Mouse (Mus musculus) liver, adult (tissue): Measurements from ENCODE around the gene Cpped1.

Experiments used
- GATA4 ChIP-seq: IDR thresholded peaks from 2 replicates; pipeline ENCODE4 v1.6.1; 2014; ENCODE audit warnings: mild to moderate bottlenecking, low read length; ENCODE audit not compliant: insufficient replicate concordance

Gene Cpped1

DNA sequence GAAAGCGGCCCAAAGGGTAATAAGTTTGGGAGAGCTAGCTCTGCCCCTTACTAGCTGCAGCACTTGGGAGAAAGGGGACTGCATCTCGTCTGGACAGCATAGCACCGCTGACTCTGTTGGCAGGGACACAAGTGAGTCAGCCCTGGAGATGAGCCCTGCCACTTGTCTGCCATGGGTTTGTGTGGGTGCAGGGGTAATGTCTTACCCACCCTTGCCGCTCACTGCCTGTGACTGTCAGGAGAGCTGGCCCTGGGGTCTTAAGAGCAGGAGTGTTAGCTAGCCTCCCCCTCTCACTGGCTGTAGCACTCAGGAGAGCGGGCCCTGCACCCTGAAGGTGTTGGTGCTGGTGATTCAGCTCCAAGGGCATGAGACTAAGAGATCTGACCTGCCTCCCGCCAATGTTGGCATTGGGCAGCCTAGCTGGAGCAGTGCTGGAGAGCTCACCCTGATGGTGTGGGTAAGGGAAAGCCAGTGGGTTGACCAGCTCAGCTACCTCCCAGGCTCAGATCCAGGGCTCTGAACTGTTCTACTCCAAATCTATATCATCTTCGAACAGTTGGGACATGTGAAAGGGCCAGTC is 107.2 kb downstream of the Cpped1 start:
- TF ChIP-seq GATA4 = no peak

DNA sequence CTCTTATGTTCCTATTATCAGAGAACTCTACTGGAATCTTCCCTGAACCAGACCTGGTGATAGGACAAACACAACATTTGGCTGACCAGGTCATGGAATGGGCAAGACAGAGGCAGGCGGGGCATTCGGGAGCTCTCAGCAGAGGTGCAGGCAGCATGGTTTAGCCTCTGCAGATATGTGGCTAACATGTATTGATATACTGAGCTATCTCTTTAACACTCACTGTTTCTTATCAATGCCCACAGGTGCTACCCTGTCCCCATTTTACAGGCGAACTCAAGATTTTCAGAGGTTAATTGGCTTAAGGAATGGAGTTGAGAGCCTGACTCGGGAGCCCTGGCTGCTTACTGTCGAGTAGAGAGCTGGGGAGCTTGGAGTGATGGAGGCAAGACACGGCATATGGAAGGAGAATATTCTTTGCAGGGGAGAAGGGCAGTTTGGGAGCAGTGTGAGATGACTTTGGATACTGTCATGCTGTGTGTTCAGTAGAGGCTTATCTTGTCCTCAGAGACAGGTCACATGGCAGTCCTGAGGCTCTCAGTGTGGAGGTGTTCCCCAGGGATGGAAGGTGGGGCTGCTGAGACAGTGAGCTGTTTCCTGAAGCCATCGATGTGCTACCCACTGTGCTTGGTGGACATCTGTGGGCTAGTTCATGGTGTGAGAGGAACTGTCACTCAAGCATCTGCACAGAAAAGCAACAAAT is 113.3 kb downstream of the Cpped1 start:
- no peak for TF ChIP-seq GATA4

DNA sequence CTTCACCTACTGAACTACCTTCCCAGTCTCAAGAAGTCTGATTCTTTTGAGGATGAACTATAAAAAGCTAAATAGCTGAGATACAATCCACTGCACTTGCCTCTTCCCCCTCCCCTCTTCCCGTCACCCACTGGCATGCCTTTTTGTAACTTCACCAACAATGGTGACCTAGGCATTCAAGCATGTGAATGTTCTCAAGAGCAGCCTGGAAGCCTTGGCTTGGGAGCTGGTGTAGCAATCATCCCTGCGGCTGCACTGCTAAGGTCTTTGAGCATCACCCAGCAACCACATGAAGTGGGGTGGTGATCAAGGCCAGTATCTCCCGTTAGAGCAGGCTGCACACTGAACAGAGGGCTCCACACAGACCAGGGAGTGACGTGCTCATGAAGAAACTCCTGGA is 114.6 kb downstream of the Cpped1 start:
- TF ChIP-seq GATA4 = no peak

DNA sequence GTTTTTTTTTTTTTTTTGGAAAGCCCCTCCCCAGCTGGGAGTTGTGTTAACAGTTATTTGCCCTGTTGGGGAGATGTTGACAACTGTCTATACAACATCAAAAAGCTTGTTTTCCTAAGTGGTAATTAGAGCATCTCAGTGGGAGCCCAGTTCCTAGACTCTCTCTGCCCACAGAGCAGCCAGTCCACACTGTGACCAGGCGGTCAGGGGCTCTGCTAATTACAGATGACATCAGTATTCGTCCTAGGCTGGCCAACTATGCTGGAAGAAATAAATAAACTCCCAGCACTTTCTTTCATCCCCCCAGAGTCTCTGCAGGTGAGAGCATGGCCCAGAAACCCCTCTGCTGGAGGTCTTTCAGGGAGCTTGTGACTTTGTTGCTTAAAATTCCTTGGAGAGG is 115.9 kb downstream of the Cpped1 start:
- no peak for TF ChIP-seq GATA4

DNA sequence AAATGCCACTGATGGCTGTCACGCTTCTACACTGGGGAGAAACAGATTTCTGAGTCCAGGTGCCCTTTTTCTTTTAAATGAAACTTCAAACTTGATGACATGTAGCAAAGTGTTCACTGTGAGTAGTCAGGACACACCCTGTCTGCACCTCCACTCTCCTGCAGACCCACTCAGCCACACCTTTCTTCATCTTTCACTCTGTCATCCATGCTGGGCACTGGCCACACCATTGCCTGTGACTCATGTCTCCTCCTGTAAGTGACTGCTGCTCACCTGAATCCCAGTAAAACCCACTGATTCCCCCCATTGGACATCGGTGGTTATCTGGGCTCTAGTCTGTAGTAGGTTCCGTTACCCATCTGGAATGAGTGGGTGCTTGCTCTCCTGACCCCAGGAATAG is 118.8 kb downstream of the Cpped1 start:
- no peak for TF ChIP-seq GATA4

DNA sequence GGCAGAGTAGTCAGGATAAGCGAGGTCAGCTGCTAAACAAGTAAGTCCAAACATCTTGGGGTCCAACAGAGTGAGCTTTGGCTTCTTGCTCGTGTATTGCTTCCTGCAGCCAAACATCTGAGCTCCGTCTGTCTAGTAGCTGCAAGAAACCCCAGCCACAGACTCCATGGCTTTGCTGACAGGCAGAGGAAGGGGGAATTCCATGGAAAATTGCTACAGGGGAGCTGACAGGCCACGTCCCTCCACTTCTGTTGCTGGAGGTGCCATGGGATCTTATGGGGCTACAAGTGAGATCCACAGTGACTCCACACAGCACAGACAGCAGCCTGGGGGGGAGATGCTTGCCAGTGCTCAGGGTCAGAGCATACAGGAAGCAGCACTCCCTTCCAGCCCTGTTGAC is 123.4 kb downstream of the Cpped1 start:
- no peak for TF ChIP-seq GATA4

DNA sequence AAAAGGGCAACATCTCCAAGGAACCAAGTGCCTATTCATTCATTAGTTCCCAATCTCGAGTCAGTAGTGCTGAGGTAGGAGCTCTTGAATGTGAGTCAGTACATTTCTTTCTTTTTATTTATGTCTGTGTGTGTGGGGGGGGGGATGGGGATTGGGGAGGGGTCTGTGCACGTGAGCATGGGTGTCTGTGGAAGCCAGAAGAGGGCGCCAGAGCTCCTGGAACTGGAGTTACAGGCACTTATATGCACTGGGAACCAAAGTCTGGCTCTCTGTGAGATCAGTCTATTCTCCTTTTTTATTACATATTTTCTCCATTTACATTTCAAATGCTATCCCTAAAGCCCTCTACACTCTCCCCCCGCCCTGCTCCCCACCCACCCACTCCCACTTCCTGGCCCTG is 124.9 kb downstream of the Cpped1 start:
- no peak for TF ChIP-seq GATA4

DNA sequence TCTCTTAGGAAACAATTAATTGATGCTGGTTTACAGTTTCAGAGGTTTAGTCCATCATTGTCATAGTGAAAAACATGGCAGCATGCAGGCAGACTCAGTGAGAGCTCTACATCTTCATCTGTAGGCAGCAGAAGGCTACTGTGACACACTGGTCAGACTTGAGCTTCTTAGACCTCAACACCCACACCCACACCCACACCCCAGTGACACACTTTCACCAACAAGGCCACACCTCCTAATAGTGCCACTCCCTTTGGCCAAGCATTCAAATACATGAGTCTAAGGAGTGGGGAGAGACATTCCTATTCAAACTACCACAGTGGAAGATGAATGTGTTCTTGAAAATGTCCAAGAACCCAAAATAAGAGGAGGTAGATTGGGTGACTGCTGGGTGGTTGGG is 125.9 kb downstream of the Cpped1 start:
- no peak for TF ChIP-seq GATA4

DNA sequence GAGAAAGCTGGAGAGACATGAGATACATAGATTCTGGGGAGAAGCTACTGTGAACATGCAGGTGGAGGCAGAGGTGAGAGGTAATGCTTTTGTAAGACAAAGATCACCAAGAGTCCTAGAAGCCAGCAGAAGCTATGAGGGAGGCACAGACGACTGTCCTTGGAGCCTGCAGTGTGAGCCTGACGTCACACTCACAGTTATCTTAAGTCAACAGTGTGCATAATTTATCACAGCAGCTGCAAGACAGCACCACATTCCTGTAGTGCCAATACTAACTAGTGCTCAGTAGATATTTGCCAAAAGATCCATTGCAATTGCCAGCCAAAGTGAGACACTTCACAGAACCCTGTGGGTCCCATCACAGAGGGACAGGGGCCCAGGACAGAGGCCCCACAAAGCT is 127.2 kb downstream of the Cpped1 start:
- no peak for TF ChIP-seq GATA4

DNA sequence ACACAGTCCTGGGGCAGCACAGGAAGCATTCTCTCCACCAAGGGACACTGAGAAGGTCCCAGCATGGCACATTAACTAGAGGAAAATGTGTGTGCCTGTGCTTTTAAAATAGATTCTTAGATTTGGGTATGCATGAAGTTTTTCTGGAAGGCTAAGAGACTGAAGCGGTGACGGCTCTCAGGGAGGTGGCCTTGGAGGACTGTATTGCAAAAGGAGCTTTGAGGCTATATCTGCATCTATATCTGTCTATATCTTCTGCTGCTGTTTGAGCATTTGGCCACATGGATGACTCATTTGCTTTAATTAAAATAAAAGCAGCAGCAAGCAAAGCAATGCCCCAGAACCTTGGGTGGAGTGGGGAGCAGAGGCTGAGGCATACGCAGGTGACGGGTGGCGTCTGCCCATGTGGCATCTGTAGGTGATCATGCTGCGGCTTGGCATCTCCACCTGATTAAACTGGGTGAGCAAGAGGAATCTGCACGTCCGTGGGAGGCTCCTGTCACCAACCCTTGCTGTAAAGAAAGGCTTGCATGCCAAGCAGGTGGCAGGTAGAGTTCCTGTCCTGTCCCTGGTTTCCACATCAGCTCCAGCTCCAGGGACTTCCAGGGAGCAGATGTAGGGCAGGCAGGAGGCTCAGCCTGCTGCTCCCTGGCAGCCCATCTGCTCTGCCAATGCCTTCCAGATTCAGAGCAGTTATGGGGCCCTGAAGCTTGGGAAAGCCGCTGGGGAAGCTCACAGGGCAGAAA is 130.4 kb downstream of the Cpped1 start:
- no peak for TF ChIP-seq GATA4

DNA sequence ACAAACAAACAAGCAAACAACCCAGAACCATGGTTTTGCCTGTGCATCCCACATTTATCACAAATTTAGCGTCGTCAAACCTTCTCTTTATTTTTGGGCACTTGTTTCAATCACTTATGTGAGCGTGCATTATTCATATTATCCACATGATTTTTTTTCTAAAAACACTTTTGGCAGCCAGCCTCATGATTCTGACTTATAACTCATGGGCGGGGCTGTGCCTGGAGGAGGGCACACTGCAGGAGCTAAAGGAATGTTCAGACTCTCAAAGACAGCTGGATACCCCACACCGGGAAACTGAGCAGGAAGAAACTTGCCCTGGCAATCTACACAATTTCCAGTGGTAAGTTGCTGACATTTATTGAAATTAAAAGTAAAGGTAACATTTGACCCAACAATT is 131.1 kb downstream of the Cpped1 start:
- no peak for TF ChIP-seq GATA4

DNA sequence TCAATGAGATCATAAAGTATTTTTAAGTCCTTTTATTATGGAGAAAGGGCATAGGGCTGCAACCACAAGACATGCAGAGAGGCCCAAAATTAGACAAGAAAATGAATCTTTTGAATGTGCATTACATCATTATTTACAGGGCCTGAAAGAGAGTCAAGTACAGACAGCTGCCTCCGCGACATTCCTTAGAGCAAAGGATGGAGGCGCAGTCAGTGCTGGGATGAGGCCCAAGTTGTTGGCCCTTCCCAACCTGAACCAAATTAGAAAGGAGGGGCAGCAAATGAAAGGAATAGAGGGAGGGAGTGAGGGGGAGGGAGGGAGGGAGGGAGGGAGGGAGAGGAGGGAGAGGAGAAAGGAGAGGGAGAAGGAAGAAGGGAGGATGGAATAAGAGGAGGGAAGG is 132.7 kb downstream of the Cpped1 start:
- no peak for TF ChIP-seq GATA4

DNA sequence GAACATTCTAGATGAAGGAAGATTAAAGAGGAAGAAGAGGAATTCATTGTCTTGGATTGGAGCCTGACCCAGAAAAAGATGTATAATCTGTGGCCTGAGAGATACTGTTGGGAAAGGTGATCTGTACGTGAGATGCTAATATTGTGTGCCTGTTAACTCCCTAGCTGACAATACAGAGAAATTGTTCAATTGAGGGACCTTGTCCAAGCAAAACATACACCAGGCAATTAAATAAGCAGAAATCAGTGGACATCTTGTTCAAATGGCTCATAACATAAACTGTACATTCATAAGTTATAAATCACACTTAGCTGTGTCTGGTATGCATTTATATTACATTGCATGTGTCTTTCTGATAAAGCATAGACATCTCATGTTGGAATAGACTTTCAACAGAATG is 134.9 kb downstream of the Cpped1 start:
- no peak for TF ChIP-seq GATA4

DNA sequence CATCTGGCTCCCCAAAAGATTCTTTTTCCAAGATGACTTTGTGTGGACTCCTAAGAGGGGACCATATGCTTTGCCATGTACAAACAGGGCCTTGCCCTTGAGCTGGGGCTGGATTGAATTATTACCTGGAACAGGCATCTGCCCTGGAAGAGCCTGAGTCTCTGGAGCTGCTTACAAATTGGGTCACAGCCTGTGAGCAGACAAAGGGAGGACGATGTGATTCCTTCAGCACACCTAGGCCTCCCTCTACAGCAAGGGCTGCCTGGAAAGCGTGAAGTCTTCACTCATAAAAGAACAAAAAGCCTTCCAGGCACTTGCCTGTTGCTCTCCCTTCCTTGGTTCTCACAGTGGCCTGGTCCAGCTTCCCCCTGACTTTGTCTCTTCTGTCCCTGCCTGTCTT is 136.9 kb downstream of the Cpped1 start:
- no peak for TF ChIP-seq GATA4

DNA sequence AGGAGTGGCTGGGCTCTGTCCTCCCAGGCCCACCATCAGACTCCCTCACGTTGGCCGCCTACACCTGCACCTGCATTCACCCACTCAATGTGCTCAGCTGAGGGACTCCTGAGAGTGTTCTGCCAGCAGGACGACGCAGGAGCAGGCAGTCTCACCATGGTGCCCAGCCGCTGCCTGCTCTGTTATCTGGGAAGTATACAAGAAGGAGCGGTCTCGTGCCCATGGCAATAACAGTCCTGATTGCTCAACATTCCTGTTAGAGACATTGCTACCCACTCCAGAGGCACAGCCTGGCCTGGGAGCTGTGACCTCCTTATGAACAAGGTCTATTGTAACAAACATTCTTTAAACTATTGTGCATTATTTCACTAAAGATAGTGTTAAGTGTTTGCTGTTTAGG is 151.3 kb downstream of the Cpped1 start:
- no peak for TF ChIP-seq GATA4

DNA sequence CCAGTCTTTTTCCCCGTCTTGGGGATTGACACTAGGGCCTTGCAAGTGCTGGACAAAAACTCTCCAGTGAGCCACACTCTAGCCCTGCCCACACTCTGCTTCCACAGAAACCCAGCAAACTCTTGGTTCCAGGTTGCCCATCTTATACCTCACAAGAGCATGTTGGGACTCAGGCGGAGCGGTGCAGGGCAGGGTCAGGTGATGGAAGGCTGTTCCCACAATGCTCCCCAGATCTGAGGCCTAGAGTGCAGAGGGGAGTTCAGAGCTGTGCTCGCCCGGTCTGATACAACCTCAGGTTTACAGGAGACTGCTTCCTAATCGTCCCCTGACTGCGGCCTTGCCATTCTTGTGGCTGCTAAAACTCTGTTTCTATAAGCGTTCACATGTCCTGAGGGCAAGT is 151.8 kb downstream of the Cpped1 start:
- no peak for TF ChIP-seq GATA4
